Mouse (Mus musculus): ENCODE results near the gene Coro1c. TPM values are rescaled to one million over a fixed set of nuclear protein-coding genes. Genes with fewer than 3 reads are reported as not detected.

Gene Coro1c
- polyA plus RNA-seq, 1 experiment = 12.9 TPM

DNA sequence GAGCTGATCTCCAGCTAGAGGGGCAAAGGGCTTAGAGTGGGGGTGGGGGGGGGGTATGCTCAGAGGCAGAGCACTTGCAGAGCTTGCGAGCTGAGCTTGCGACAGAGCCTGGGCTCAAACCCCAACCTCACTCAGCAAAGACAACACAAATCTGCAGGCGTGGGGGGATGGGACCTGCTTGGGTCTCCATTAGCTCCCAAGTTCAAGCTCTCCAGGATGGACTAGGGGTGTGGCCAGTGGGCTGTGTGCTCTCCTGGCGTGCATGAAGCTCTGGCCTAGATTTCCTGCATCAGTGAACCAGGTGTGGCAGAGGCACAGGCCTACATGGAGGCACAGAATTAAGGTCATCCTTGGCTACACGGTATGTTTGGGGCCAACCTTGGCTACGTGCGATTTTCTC, 80.1 kb downstream of the Coro1c start:
- TF ChIP-seq CTCF (IDR thresholded peaks at IDR 0.05; ENCODE audit: control insufficient read depth, insufficient read depth, insufficient replicate concordance, low read depth, low read length) (no peak), POLR2A (IDR thresholded peaks at IDR 0.05; ENCODE audit: control insufficient read depth, low read depth, low read length) (no peak)
- Histone ChIP-seq H3K36me3 (ENCODE audit: control insufficient read depth, insufficient read depth, low read length) (no peaks in the 10 kb centered on the region), H3K4me3 (ENCODE audit: control insufficient read depth, low read depth, low read length) (no peak overlapping the region), H3K27ac (ENCODE audit: control insufficient read depth, insufficient read depth, low read depth, low read length) (no peak overlapping the region), H3K27me3 (ENCODE audit: control insufficient read depth, insufficient read depth, low read length) (no peaks in the 10 kb centered on the region), H3K4me1 (ENCODE audit: control insufficient read depth, insufficient read depth, low read length) (no peaks in the 10 kb centered on the region)

- no peak overlapping the region for H3K4me3 ChIP-seq (ENCODE audit: control insufficient read depth, low read depth, low read length)
- H3K36me3 ChIP-seq (ENCODE audit: control insufficient read depth, insufficient read depth, low read length) = no peaks in the 10 kb centered on the region
- no peaks in the 10 kb centered on the region for H3K4me1 ChIP-seq (ENCODE audit: control insufficient read depth, insufficient read depth, low read length)
- H3K27me3 ChIP-seq (ENCODE audit: control insufficient read depth, insufficient read depth, low read length) = no peaks in the 10 kb centered on the region
- no peak overlapping the region for H3K27ac ChIP-seq (ENCODE audit: control insufficient read depth, insufficient read depth, low read depth, low read length)
- TF ChIP-seq CTCF (IDR thresholded peaks at IDR 0.05; ENCODE audit: control insufficient read depth, insufficient read depth, insufficient replicate concordance, low read depth, low read length) (no peak), POLR2A (IDR thresholded peaks at IDR 0.05; ENCODE audit: control insufficient read depth, low read depth, low read length) (no peak)
Observed at GRCm38 (mm10) chr5:113827991-113828411, 80.6 kb downstream of the Coro1c start.

DNA sequence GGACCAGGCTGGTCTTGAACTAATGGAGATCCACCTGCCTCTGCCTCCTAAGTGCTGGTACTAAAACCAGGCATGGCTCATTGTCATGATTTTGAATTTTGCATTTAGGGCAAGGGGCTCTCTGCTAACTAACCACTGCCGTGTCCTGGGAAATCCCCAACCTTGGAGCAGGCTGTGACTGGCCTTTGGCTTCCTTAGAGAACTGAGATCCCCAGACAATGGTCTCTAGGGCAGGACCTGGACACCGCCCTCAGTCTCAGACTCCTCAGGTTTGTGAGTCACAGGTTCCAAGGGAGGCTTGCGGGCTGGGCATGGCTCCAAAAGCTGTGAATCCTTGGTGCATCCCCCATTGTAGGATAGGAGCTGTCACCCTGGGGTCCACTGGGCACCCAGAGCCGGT, 81.9 kb downstream of the Coro1c start:
- Histone ChIP-seq H3K4me1 (ENCODE audit: control insufficient read depth, insufficient read depth, low read length) (no peaks in the 10 kb centered on the region), H3K27ac (ENCODE audit: control insufficient read depth, insufficient read depth, low read depth, low read length) (no peak overlapping the region), H3K4me3 (ENCODE audit: control insufficient read depth, low read depth, low read length) (no peak overlapping the region), H3K27me3 (ENCODE audit: control insufficient read depth, insufficient read depth, low read length) (no peaks in the 10 kb centered on the region), H3K36me3 (ENCODE audit: control insufficient read depth, insufficient read depth, low read length) (no peaks in the 10 kb centered on the region)
- no peak for TF ChIP-seq POLR2A (IDR thresholded peaks at IDR 0.05; ENCODE audit: control insufficient read depth, low read depth, low read length)
- TF ChIP-seq CTCF (IDR thresholded peaks at IDR 0.05; ENCODE audit: control insufficient read depth, insufficient read depth, insufficient replicate concordance, low read depth, low read length) = no peak

DNA sequence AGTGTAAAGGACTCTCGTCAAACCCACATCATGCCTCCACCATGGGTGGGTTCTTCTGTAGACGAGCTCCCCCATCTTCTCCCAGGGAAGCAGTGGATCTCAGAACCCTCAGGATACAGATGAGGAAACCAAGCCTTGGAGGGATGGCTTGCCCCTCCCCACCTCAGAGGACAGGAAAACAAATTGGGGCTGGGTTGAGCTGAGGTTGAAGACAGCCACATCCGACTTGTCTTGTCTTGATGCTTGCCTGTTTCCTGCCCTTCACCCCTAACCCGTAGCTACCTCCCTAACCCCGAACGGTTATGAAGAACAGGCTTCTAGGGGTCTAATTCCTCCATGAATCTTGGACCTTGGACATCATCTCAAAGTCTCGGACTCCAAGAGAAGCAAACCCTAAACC, 83.0 kb downstream of the Coro1c start:
- H3K27ac ChIP-seq (ENCODE audit: control insufficient read depth, insufficient read depth, low read depth, low read length) = no peak overlapping the region
- H3K27me3 ChIP-seq (ENCODE audit: control insufficient read depth, insufficient read depth, low read length) = no peaks in the 10 kb centered on the region
- no peaks in the 10 kb centered on the region for H3K36me3 ChIP-seq (ENCODE audit: control insufficient read depth, insufficient read depth, low read length)
- TF ChIP-seq POLR2A (IDR thresholded peaks at IDR 0.05; ENCODE audit: control insufficient read depth, low read depth, low read length) (no peak), CTCF (IDR thresholded peaks at IDR 0.05; ENCODE audit: control insufficient read depth, insufficient read depth, insufficient replicate concordance, low read depth, low read length) (no peak)
- no peaks in the 10 kb centered on the region for H3K4me1 ChIP-seq (ENCODE audit: control insufficient read depth, insufficient read depth, low read length)
- H3K4me3 ChIP-seq (ENCODE audit: control insufficient read depth, low read depth, low read length) = no peak overlapping the region

DNA sequence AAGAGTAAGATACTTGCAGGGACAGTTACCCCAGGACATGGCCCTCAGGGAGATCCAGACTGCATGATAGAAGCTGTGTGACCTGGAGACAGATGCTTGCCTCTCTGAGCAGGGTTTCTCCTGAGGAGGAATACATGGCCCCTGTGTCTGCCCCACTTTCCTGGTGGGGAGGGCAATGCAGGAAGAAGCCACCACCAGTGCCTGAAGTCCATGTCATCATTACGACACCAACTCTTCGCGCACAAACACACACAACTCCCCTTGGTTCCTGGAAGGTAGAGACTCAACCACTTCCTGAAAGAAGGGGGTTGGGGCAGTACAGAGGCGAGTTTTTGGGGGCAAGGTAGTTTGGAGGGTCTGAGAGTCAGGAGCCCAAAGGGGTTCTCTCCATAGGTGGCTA, 84.3 kb downstream of the Coro1c start:
- peaks cover 7% of the 10 kb centered on the region for H3K4me1 ChIP-seq (ENCODE audit: control insufficient read depth, insufficient read depth, low read length)
- no peaks in the 10 kb centered on the region for H3K36me3 ChIP-seq (ENCODE audit: control insufficient read depth, insufficient read depth, low read length)
- H3K4me3 ChIP-seq (ENCODE audit: control insufficient read depth, low read depth, low read length) = no peak overlapping the region
- no peak overlapping the region for H3K27ac ChIP-seq (ENCODE audit: control insufficient read depth, insufficient read depth, low read depth, low read length)
- H3K27me3 ChIP-seq (ENCODE audit: control insufficient read depth, insufficient read depth, low read length) = no peaks in the 10 kb centered on the region
- TF ChIP-seq CTCF (IDR thresholded peaks at IDR 0.05; ENCODE audit: control insufficient read depth, insufficient read depth, insufficient replicate concordance, low read depth, low read length) (no peak), POLR2A (IDR thresholded peaks at IDR 0.05; ENCODE audit: control insufficient read depth, low read depth, low read length) (no peak)

- Histone ChIP-seq H3K36me3 (ENCODE audit: control insufficient read depth, insufficient read depth, low read length) (no peaks in the 10 kb centered on the region), H3K4me3 (ENCODE audit: control insufficient read depth, low read depth, low read length) (peak overlapping the region; percentile 88), H3K27ac (ENCODE audit: control insufficient read depth, insufficient read depth, low read depth, low read length) (peak overlapping the region; percentile 45), H3K4me1 (ENCODE audit: control insufficient read depth, insufficient read depth, low read length) (peaks cover 25% of the 10 kb centered on the region), H3K27me3 (ENCODE audit: control insufficient read depth, insufficient read depth, low read length) (no peaks in the 10 kb centered on the region)
- TF ChIP-seq POLR2A (IDR thresholded peaks at IDR 0.05; ENCODE audit: control insufficient read depth, low read depth, low read length) (peak; percentile 23; the same call in 1 of the 2 replicates), CTCF (IDR thresholded peaks at IDR 0.05; ENCODE audit: control insufficient read depth, insufficient read depth, insufficient replicate concordance, low read depth, low read length) (no peak)
Observed at GRCm38 (mm10) chr5:113818572-113818971, 90.0 kb downstream of the Coro1c start.

DNA sequence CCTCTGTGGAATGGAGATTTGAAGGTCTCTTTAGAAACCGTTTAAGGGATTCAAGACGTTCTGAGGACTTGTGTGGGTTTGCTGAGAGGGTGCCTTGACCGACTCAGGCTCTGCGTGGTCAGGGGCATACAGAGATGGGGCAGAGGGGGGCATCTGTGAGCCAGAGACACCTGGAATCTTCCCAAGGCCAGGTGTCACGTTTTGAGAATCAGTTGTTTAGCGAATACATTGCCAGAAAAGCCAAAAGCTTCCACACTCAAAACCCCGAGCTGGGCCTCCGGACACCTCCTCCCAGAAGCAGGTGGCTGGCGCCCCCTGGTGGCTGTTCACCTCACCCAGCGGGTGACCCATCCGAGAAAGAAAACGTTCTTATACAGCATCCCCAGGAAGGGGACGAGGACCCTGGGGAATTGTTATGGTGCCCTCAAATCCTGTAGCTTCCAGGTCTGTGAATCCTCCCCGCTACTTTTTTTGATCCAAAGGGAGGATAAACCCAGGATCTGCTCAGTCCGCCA, 92.9 kb downstream of the Coro1c start:
- no peak; the same call in 1 of the 2 replicates for TF ChIP-seq POLR2A (IDR thresholded peaks at IDR 0.05; ENCODE audit: control insufficient read depth, low read depth, low read length)
- TF ChIP-seq CTCF (IDR thresholded peaks at IDR 0.05; ENCODE audit: control insufficient read depth, insufficient read depth, insufficient replicate concordance, low read depth, low read length) = peak; percentile 84
- H3K27ac ChIP-seq (ENCODE audit: control insufficient read depth, insufficient read depth, low read depth, low read length) = peak overlapping the region; percentile 26
- no peaks in the 10 kb centered on the region for H3K27me3 ChIP-seq (ENCODE audit: control insufficient read depth, insufficient read depth, low read length)
- peaks cover 31% of the 10 kb centered on the region for H3K4me1 ChIP-seq (ENCODE audit: control insufficient read depth, insufficient read depth, low read length)
- no peaks in the 10 kb centered on the region for H3K36me3 ChIP-seq (ENCODE audit: control insufficient read depth, insufficient read depth, low read length)
- H3K4me3 ChIP-seq (ENCODE audit: control insufficient read depth, low read depth, low read length) = peak overlapping the region; percentile 78

- no peak overlapping the region for H3K27ac ChIP-seq (ENCODE audit: control insufficient read depth, insufficient read depth, low read depth, low read length)
- TF ChIP-seq POLR2A (IDR thresholded peaks at IDR 0.05; ENCODE audit: control insufficient read depth, low read depth, low read length) (no peak), CTCF (IDR thresholded peaks at IDR 0.05; ENCODE audit: control insufficient read depth, insufficient read depth, insufficient replicate concordance, low read depth, low read length) (no peak)
- H3K36me3 ChIP-seq (ENCODE audit: control insufficient read depth, insufficient read depth, low read length) = no peaks in the 10 kb centered on the region
- H3K4me3 ChIP-seq (ENCODE audit: control insufficient read depth, low read depth, low read length) = peak overlapping the region; percentile 63
- H3K27me3 ChIP-seq (ENCODE audit: control insufficient read depth, insufficient read depth, low read length) = no peaks in the 10 kb centered on the region
- H3K4me1 ChIP-seq (ENCODE audit: control insufficient read depth, insufficient read depth, low read length) = peaks cover 31% of the 10 kb centered on the region
Observed at GRCm38 (mm10) chr5:113815041-113815389, 93.5 kb downstream of the Coro1c start.

Data from testis, adult 2 months (tissue).